9 mouse cellular contexts compared by ENCODE assay signal in genomic region chr7:17003230-17003960, GRCm38 (mm10). TPM values are rescaled to one million over a fixed set of nuclear protein-coding genes. Genes with fewer than 3 reads are reported as not detected.
DNase-seq lines count a peak whose midpoint lies in the region; ATAC-seq and TF ChIP-seq lines count a peak whose summit lies in the region.
"Had no signal": no experiment of that assay in that cellular context is flagged by ENCODE, and none has a peak within 500 bp of the region (broad histone marks: within the 10 kb centered on the region; RNA-seq: fewer than 3 reads in every experiment).

No protein-coding gene starts in this region.

- no peaks in the 10 kb centered on the region for H3K27me3 ChIP-seq in forebrain, embryonic 11.5 days (ENCODE audit: control insufficient read depth, insufficient read depth, low read length)
- no peaks in the 10 kb centered on the region for H3K27me3 ChIP-seq in forebrain, postnatal 0 days (ENCODE audit: insufficient read depth, low read length)
- H3K27me3 ChIP-seq in lung, postnatal 0 days (replicated peaks; ENCODE audit: insufficient read depth, low read length): no peaks in the 10 kb centered on the region
- H3K27me3 ChIP-seq in kidney, adult 2 months (replicated peaks; ENCODE audit: control insufficient read depth, insufficient read depth, low read length): no peaks in the 10 kb centered on the region
- no peaks in the 10 kb centered on the region for H3K27me3 ChIP-seq in stomach, postnatal 0 days (ENCODE audit: control insufficient read depth, insufficient read depth, low read length)
- H3K27me3 ChIP-seq: limb, embryonic 13.5 days had no signal

- no peaks in the 10 kb centered on the region for H3K4me1 ChIP-seq in forebrain, embryonic 11.5 days (replicated peaks; ENCODE audit: control insufficient read depth, insufficient read depth, low read length)
- H3K4me1 ChIP-seq in forebrain, postnatal 0 days (ENCODE audit: insufficient read depth): no peaks in the 10 kb centered on the region
- 0 out of 2 replicates have a peak, but pooled peaks cover 3% of the 10 kb centered on the region for H3K4me1 ChIP-seq in lung, postnatal 0 days (ENCODE audit: insufficient read depth, low read depth, low read length)
- 0 out of 2 replicates have a peak, but pooled peaks cover 2% of the 10 kb centered on the region for H3K4me1 ChIP-seq in lung, adult 2 months (ENCODE audit: control insufficient read depth, insufficient read depth, low read length)
- H3K4me1 ChIP-seq in kidney, adult 2 months (ENCODE audit: control insufficient read depth, insufficient read depth, low read length): peaks cover 12% of the 10 kb centered on the region
- no peaks in the 10 kb centered on the region for H3K4me1 ChIP-seq in stomach, postnatal 0 days (replicated peaks; ENCODE audit: control insufficient read depth, insufficient read depth)

- DNase-seq in forebrain, embryonic 11.5 days (ENCODE audit: low spot score): no peak
- no peak for DNase-seq in forebrain, postnatal 0 days
- DNase-seq in lung, postnatal 0 days (ENCODE audit: low spot score): peak; percentile 52
- no peak for DNase-seq in lung, adult 2 months
- peak; percentile 87 for DNase-seq in kidney, adult 2 months
- DNase-seq in stomach, postnatal 0 days (ENCODE audit: low spot score): no peak
- no peak for DNase-seq in layer of hippocampus, adult 8-10 months (ENCODE audit: low spot score in 2 of 2)
- no peak for DNase-seq in spleen, adult 12 weeks (ENCODE audit: low spot score)

- no peak overlapping the region for H3K9ac ChIP-seq in forebrain, embryonic 11.5 days (ENCODE audit: low read length)
- H3K9ac ChIP-seq in forebrain, postnatal 0 days: no peak overlapping the region
- H3K9ac ChIP-seq in lung, postnatal 0 days (replicated peaks; ENCODE audit: low read depth): no peak overlapping the region
- no peak overlapping the region for H3K9ac ChIP-seq in stomach, postnatal 0 days (ENCODE audit: low read length)
- H3K9ac ChIP-seq: limb, embryonic 13.5 days had no signal

- H3K27ac ChIP-seq in forebrain, embryonic 11.5 days (ENCODE audit: low read depth, low read length): no peak overlapping the region
- H3K27ac ChIP-seq in forebrain, postnatal 0 days (ENCODE audit: low read depth, low read length): no peak overlapping the region
- H3K27ac ChIP-seq in lung, postnatal 0 days (ENCODE audit: low read length): peak overlapping the region; percentile 26; the same call in 1 of the 2 replicates
- peak overlapping the region; percentile 83 for H3K27ac ChIP-seq in kidney, adult 2 months (ENCODE audit: insufficient read depth, low read depth, low read length)
- H3K27ac ChIP-seq in stomach, postnatal 0 days (replicated peaks): peak overlapping the region; percentile 65; the same call in 1 of the 2 replicates
- H3K27ac ChIP-seq: limb, embryonic 13.5 days had no signal

- TF ChIP-seq CTCF in forebrain, postnatal 0 days (IDR thresholded peaks at IDR 0.05; ENCODE audit: low read depth): no peak
- TF ChIP-seq CTCF in lung, postnatal 0 days (IDR thresholded peaks at IDR 0.05): no peak; the same call in 1 of the 2 replicates
- TF ChIP-seq CTCF in lung, adult 2 months (IDR thresholded peaks at IDR 0.05; ENCODE audit: insufficient read depth, low read length): no peak
- no peak for TF ChIP-seq CTCF in kidney, adult 2 months (conservative IDR thresholded peaks at IDR 0.05; ENCODE audit: insufficient read depth, insufficient read length, low read depth, low read length)
- TF ChIP-seq CTCF in stomach, postnatal 0 days (IDR thresholded peaks at IDR 0.05; ENCODE audit: low read depth): no peak

- H3K4me2 ChIP-seq in forebrain, embryonic 11.5 days (ENCODE audit: low read depth, low read length, severe bottlenecking): no peak overlapping the region
- H3K4me2 ChIP-seq in forebrain, postnatal 0 days (ENCODE audit: low read depth): no peak overlapping the region
- no peak overlapping the region for H3K4me2 ChIP-seq in lung, postnatal 0 days (replicated peaks; ENCODE audit: low read depth, low read length)
- no peak overlapping the region for H3K4me2 ChIP-seq in stomach, postnatal 0 days (replicated peaks; ENCODE audit: low read depth)
- H3K4me2 ChIP-seq: limb, embryonic 13.5 days had no signal

- 0 out of 2 replicates have a peak, but pooled peaks have one; percentile 14 for ATAC-seq in forebrain, embryonic 11.5 days (replicated peaks; ENCODE audit: low FRiP score)
- ATAC-seq in forebrain, postnatal 0 days: no peak
- ATAC-seq in lung, postnatal 0 days: peak; percentile 22
- no peak for ATAC-seq in stomach, postnatal 0 days (ENCODE audit: low FRiP score, low TSS enrichment)

- 85% methylated on average over 7 of the region's 7 CpGs for WGBS in forebrain, embryonic 11.5 days
- 82% methylated on average over 7 of the region's 7 CpGs for WGBS in forebrain, postnatal 0 days
- 64% methylated on average over 7 of the region's 7 CpGs for WGBS in lung, postnatal 0 days
- WGBS in lung, adult 2 months: 59% methylated on average over 7 of the region's 7 CpGs
- 41% methylated on average over 7 of the region's 7 CpGs for WGBS in kidney, adult 2 months
- WGBS in stomach, postnatal 0 days: 65% methylated on average over 7 of the region's 7 CpGs

- peaks cover 20% of the 10 kb centered on the region for H3K36me3 ChIP-seq in forebrain, embryonic 11.5 days (ENCODE audit: control insufficient read depth, insufficient read depth, low read length)
- H3K36me3 ChIP-seq in forebrain, postnatal 0 days (ENCODE audit: insufficient read depth): peaks cover 50% of the 10 kb centered on the region
- peaks cover 26% of the 10 kb centered on the region; the same call in 1 of the 2 replicates for H3K36me3 ChIP-seq in lung, postnatal 0 days (ENCODE audit: insufficient read depth, low read length)
- H3K36me3 ChIP-seq in kidney, adult 2 months (ENCODE audit: control insufficient read depth, insufficient read depth, low read length): no peaks in the 10 kb centered on the region
- peaks cover 24% of the 10 kb centered on the region for H3K36me3 ChIP-seq in stomach, postnatal 0 days (ENCODE audit: control insufficient read depth, insufficient read depth, low read length)

- H3K9me3 ChIP-seq in forebrain, embryonic 11.5 days (ENCODE audit: control insufficient read depth, low read length): no peaks in the 10 kb centered on the region
- H3K9me3 ChIP-seq in forebrain, postnatal 0 days (ENCODE audit: low read length): no peaks in the 10 kb centered on the region
- H3K9me3 ChIP-seq in lung, postnatal 0 days (ENCODE audit: low read length): no peaks in the 10 kb centered on the region
- H3K9me3 ChIP-seq in stomach, postnatal 0 days (ENCODE audit: control insufficient read depth, low read length): no peaks in the 10 kb centered on the region
- H3K9me3 ChIP-seq: limb, embryonic 13.5 days had no signal

- no peak overlapping the region for H3K4me3 ChIP-seq in forebrain, embryonic 11.5 days (ENCODE audit: low read depth, low read length)
- H3K4me3 ChIP-seq in forebrain, postnatal 0 days (ENCODE audit: low read depth, low read length): no peak overlapping the region
- H3K4me3 ChIP-seq in lung, postnatal 0 days (ENCODE audit: low read depth, low read length): no peak overlapping the region
- no peak overlapping the region for H3K4me3 ChIP-seq in lung, adult 2 months (replicated peaks; ENCODE audit: extremely low read depth, low read depth, low read length)
- no peak overlapping the region for H3K4me3 ChIP-seq in kidney, adult 2 months (ENCODE audit: insufficient read depth, low read depth, low read length)
- no peak overlapping the region for H3K4me3 ChIP-seq in stomach, postnatal 0 days (ENCODE audit: low read depth, low read length)
- H3K4me3 ChIP-seq: limb, embryonic 13.5 days had no signal

- TF ChIP-seq POLR2A in lung, adult 2 months (IDR thresholded peaks at IDR 0.05; ENCODE audit: borderline replicate concordance, extremely low read depth, low read depth, low read length): no peak
- TF ChIP-seq POLR2A in kidney, adult 2 months (IDR thresholded peaks at IDR 0.05; ENCODE audit: low read depth, low read length): no peak

- TF ChIP-seq EP300 in lung, postnatal 0 days (IDR thresholded peaks at IDR 0.05): no peak
- TF ChIP-seq EP300 in stomach, postnatal 0 days (optimal IDR thresholded peaks at IDR 0.05): no peak

RNA-seq across cellular contexts. Expression of gene Ccdc8, which starts 10.9 kb away (rescaled TPM):
- 19.0 and 19.5 TPM in 2 replicates for polyA plus RNA-seq in forebrain, embryonic 11.5 days (2014; fragmentation: Nextera tagmentation; extraction: Ambion mirVana)
- total RNA-seq in forebrain, postnatal 0 days (2014; rRNA removed): 4.0 and 5.2 TPM in 2 replicates
- polyA plus RNA-seq in forebrain, postnatal 0 days (2015; fragmentation: Nextera tagmentation; extraction: Ambion mirVana): 1.5 and 2.0 TPM in 2 replicates
- polyA plus RNA-seq in lung, postnatal 0 days (2015; fragmentation: Nextera tagmentation; extraction: Ambion mirVana): 7.8 and 8.0 TPM in 2 replicates
- 4.1 and 5.2 TPM in 2 replicates for polyA plus RNA-seq in lung, adult 2 months (2012; rRNA removed)
- 0.81 and 1.0 TPM in 2 replicates for polyA plus RNA-seq in kidney, adult 2 months (2012; rRNA removed)
- 4.7 and 6.7 TPM in 2 replicates for polyA plus RNA-seq in stomach, postnatal 0 days (2015; fragmentation: Nextera tagmentation; extraction: Ambion mirVana)
- 1 to 10 TPM; 2.0 to 2.6 (median 2.3) TPM for total RNA-seq in layer of hippocampus, adult 8-10 months (2022)

RNA-seq across cellular contexts. Expression of gene Gm42372, which starts 20.5 kb away (rescaled TPM):
- 1.4 and 1.8 TPM in 2 replicates for polyA plus RNA-seq in forebrain, embryonic 11.5 days (2014; fragmentation: Nextera tagmentation; extraction: Ambion mirVana)
- total RNA-seq in forebrain, postnatal 0 days (2014; rRNA removed): 34.9 and 40.0 TPM in 2 replicates
- 4.0 and 5.9 TPM in 2 replicates for polyA plus RNA-seq in forebrain, postnatal 0 days (2015; fragmentation: Nextera tagmentation; extraction: Ambion mirVana)
- polyA plus RNA-seq in lung, postnatal 0 days (2015; fragmentation: Nextera tagmentation; extraction: Ambion mirVana): 0.02 and 0.04 TPM in 2 replicates
- 0.03 and 0.04 TPM in 2 replicates for polyA plus RNA-seq in lung, adult 2 months (2012; rRNA removed)
- 0.08 TPM in 1 of 2 replicates, not detected in the other for polyA plus RNA-seq in kidney, adult 2 months (2012; rRNA removed)
- polyA plus RNA-seq in stomach, postnatal 0 days (2015; fragmentation: Nextera tagmentation; extraction: Ambion mirVana): 0.15 and 0.16 TPM in 2 replicates
- total RNA-seq in layer of hippocampus, adult 8-10 months (2022): 10 to 100 TPM; 47.3 to 63.6 (median 51.9) TPM

RNA-seq across cellular contexts. Expression of gene Ppp5c, which starts 24.3 kb away (rescaled TPM):
- polyA plus RNA-seq in forebrain, embryonic 11.5 days (2014; fragmentation: Nextera tagmentation; extraction: Ambion mirVana): 123 and 132 TPM in 2 replicates
- total RNA-seq in forebrain, postnatal 0 days (2014; rRNA removed): 56.6 and 65.7 TPM in 2 replicates
- polyA plus RNA-seq in forebrain, postnatal 0 days (2015; fragmentation: Nextera tagmentation; extraction: Ambion mirVana): 129 and 137 TPM in 2 replicates
- polyA plus RNA-seq in lung, postnatal 0 days (2015; fragmentation: Nextera tagmentation; extraction: Ambion mirVana): 65.1 and 71.8 TPM in 2 replicates
- polyA plus RNA-seq in lung, adult 2 months (2012; rRNA removed): 141 and 153 TPM in 2 replicates
- 199 and 226 TPM in 2 replicates for polyA plus RNA-seq in kidney, adult 2 months (2012; rRNA removed)
- polyA plus RNA-seq in stomach, postnatal 0 days (2015; fragmentation: Nextera tagmentation; extraction: Ambion mirVana): 51.6 and 57.5 TPM in 2 replicates
- 100 to 1,000 TPM; 147 to 166 (median 151) TPM for total RNA-seq in layer of hippocampus, adult 8-10 months (2022)

RNA-seq across cellular contexts. Expression of gene Pnmal1, which starts 43.9 kb away (rescaled TPM):
- polyA plus RNA-seq in forebrain, embryonic 11.5 days (2014; fragmentation: Nextera tagmentation; extraction: Ambion mirVana): 20.4 and 22.7 TPM in 2 replicates
- total RNA-seq in forebrain, postnatal 0 days (2014; rRNA removed): 53.4 and 64.8 TPM in 2 replicates
- polyA plus RNA-seq in forebrain, postnatal 0 days (2015; fragmentation: Nextera tagmentation; extraction: Ambion mirVana): 51.1 and 61.5 TPM in 2 replicates
- polyA plus RNA-seq in lung, postnatal 0 days (2015; fragmentation: Nextera tagmentation; extraction: Ambion mirVana): 0.04 TPM in 1 of 2 replicates, not detected in the other
- polyA plus RNA-seq in lung, adult 2 months (2012; rRNA removed): not detected in 2 replicates
- polyA plus RNA-seq in kidney, adult 2 months (2012; rRNA removed): 0.01 and 0.06 TPM in 2 replicates
- polyA plus RNA-seq in stomach, postnatal 0 days (2015; fragmentation: Nextera tagmentation; extraction: Ambion mirVana): 1.7 and 1.8 TPM in 2 replicates
- total RNA-seq in layer of hippocampus, adult 8-10 months (2022): 100 to 1,000 TPM in 2 of 4 experiments, 10 to 100 TPM in 2; 93.0 to 128 (median 106) TPM

RNA-seq across cellular contexts. Expression of gene Hif3a, which starts 58.8 kb away (rescaled TPM):
- 8.6 and 10.4 TPM in 2 replicates for polyA plus RNA-seq in forebrain, embryonic 11.5 days (2014; fragmentation: Nextera tagmentation; extraction: Ambion mirVana)
- 7.2 and 12.2 TPM in 2 replicates for total RNA-seq in forebrain, postnatal 0 days (2014; rRNA removed)
- polyA plus RNA-seq in forebrain, postnatal 0 days (2015; fragmentation: Nextera tagmentation; extraction: Ambion mirVana): 1.1 and 2.0 TPM in 2 replicates
- 5.3 and 8.2 TPM in 2 replicates for polyA plus RNA-seq in lung, postnatal 0 days (2015; fragmentation: Nextera tagmentation; extraction: Ambion mirVana)
- polyA plus RNA-seq in lung, adult 2 months (2012; rRNA removed): 1.7 and 5.5 TPM in 2 replicates
- polyA plus RNA-seq in kidney, adult 2 months (2012; rRNA removed): 0.92 and 0.95 TPM in 2 replicates
- 3.4 and 4.0 TPM in 2 replicates for polyA plus RNA-seq in stomach, postnatal 0 days (2015; fragmentation: Nextera tagmentation; extraction: Ambion mirVana)
- total RNA-seq in layer of hippocampus, adult 8-10 months (2022): 10 to 100 TPM in 2 of 4 experiments, 1 to 10 TPM in 2; 8.3 to 14.6 (median 11.2) TPM

Comparison
In these comparisons a context has a peak if more than half of its experiments do, and no peak if none do; other contexts are left out.
1. ATAC-seq: peak in forebrain, embryonic 11.5 days (single experiment) and lung, postnatal 0 days (single experiment); none in forebrain, postnatal 0 days (single experiment) and stomach, postnatal 0 days (single experiment).
2. DNase-seq: peak in lung, postnatal 0 days (single experiment) and kidney, adult 2 months (single experiment); none in forebrain, embryonic 11.5 days (single experiment), forebrain, postnatal 0 days (single experiment), lung, adult 2 months (single experiment), stomach, postnatal 0 days (single experiment), layer of hippocampus, adult 8-10 months (0 of 2) and spleen, adult 12 weeks (single experiment).
3. H3K27ac ChIP-seq: peak in lung, postnatal 0 days (single experiment), kidney, adult 2 months (single experiment) and stomach, postnatal 0 days (single experiment); none in forebrain, embryonic 11.5 days (single experiment) and forebrain, postnatal 0 days (single experiment).